Mouse (Mus musculus) spleen, adult 2 months (tissue): ENCODE data around the gene Phlda2. TPM values are rescaled to one million over a fixed set of nuclear protein-coding genes. Genes with fewer than 3 reads are reported as not detected.

Source experiments
- DNase-seq, 2 experiments: peaks; one replicate each; pipeline versions ENCODE4 v3.0.0 to v3.0.0-alpha.2; 2012 to 2021; ENCODE audit warnings: low spot score in 2 of 2, low read depth in 1 of 2
- H3K27ac ChIP-seq: fragments of 200-500 bp; 2 replicates; pipeline ENCODE4 v1.5.1; 2012; ENCODE audit warnings: low read length, inconsistent platforms; ENCODE audit not compliant: insufficient read depth
- H3K27me3 ChIP-seq: fragments of 200-500 bp; 2 replicates; pipeline ENCODE4 v1.6.1; 2012; ENCODE audit warnings: mild to moderate bottlenecking, moderate library complexity, low read length, inconsistent platforms; ENCODE audit not compliant: control insufficient read depth, insufficient read depth
- H3K36me3 ChIP-seq: fragments of 200-500 bp; 2 replicates; pipeline ENCODE4 v1.6.1; 2012; ENCODE audit warnings: mild to moderate bottlenecking, low read length, inconsistent platforms; ENCODE audit not compliant: control insufficient read depth, insufficient read depth
- H3K4me1 ChIP-seq: fragments of 200-500 bp; 2 replicates; pipeline ENCODE4 v1.6.1; 2011; ENCODE audit warnings: inconsistent platforms; ENCODE audit not compliant: control insufficient read depth, insufficient read depth, insufficient read length
- H3K4me3 ChIP-seq: fragments of 200-500 bp; 2 replicates; pipeline ENCODE4 v1.5.1; 2011; ENCODE audit warnings: mild to moderate bottlenecking, inconsistent platforms; ENCODE audit not compliant: insufficient read depth, insufficient read length; ENCODE audit errors: extremely low read depth
- CTCF ChIP-seq: fragments of 200-500 bp; IDR thresholded peaks from 2 replicates; pipeline ENCODE4 v1.5.1; 2011; ENCODE audit warnings: mild to moderate bottlenecking, inconsistent platforms; ENCODE audit not compliant: insufficient read depth, insufficient read length, insufficient replicate concordance; ENCODE audit errors: extremely low read depth
- POLR2A ChIP-seq: fragments of 200-500 bp; IDR thresholded peaks from 2 replicates; pipeline ENCODE4 v1.6.1; 2011; ENCODE audit warnings: low read depth, low read length, inconsistent platforms
- WGBS: fragments of 180-500 bp; shearing (Covaris S2); methylation state at CpG from one replicate; pipeline ENCODE4 v1.1.7; 2018; 5-methylcytosine and 5-hydroxymethylcytosine counted together
- polyA plus RNA-seq: library from polyadenylated mRNA; depleted of rRNA; stranded (reverse); fragments of >200 nt; gene quantifications from 2 replicates; pipeline ENCODE4 v1.2.3, GENCODE M21; 2012

Phlda2 gene
- polyA plus RNA-seq, 1 experiment = 0.37 TPM

DNA sequence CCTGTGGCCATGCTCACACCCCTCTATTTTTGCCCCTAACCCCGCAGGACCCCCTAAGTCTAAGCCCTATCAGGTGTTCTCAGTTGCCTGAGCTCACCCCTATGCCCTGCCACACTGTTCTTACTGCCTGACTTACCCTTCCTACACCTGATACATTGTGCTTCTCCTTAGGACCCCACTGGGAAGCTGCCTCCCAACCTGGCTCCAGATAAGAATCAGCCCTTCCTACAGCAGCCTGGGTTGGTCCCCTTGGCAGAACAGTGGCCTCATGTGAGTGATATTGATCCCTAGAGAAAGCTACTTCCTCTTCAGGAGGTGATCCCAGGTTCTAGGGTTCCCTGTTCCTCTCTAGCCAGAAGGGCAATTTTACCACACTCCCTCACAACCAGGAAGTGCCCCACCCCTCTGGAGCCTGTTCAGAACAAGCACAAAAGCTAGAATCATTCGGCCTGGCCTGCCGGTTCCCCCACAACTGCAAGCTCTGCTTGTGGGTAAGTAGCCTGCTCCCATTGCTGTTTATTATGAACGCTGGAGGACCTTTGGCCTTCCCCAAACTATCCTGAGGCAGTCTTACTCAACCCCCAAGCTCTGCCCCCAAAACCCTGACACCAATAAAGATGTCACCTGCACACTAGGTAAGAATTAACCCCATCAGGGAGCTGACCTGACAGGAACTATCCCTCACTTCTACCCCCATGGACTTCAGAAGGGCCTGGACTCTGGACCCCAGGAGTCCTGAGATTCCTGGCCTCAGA, 29.4 kb downstream of the Phlda2 start, which contains the start of gene Slc22a18:
TSS of gene Slc22a18 (plus strand) at position 390 of the 755 bp plus-strand sequence.
- no peak for TF ChIP-seq CTCF
- TF ChIP-seq POLR2A = no peak
- DNase-seq = no peak
- WGBS = 11% methylated on average over 4 of the region's 4 CpGs
- Histone ChIP-seq H3K4me3 (no peak within 1 kb of the TSS), H3K27me3 (no peaks in the 10 kb centered on the region), H3K4me1 (no peaks in the 10 kb centered on the region; the same call in 1 of the 2 replicates), H3K36me3 (no peaks in the 10 kb centered on the region), H3K27ac (no peak within 1 kb of the TSS)

DNA sequence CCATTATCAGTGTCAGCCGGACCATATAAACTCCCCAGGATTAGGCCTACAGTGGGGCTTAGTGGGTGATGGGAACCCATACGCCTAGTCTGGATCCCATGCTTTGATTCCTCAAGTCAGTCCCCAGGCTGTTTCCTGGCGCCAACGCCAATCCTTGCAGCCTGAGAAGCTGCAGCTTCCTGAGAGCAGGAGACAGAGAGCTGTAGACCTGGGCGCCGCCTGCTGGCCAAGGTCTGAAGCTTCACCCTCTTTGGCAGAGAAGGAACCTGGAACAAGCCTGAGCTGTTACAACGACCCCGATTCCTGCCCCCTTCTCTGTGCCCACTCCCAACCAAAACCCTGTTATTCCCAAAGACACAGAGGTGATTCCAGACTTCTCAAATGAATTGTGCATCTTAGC, 33.0 kb downstream of the Phlda2 start:
- TF ChIP-seq CTCF (peak; percentile 82), POLR2A (no peak)
- peaks cover under 1% of the 10 kb centered on the region; the same call in 1 of the 2 replicates for H3K27me3 ChIP-seq
- DNase-seq = peak in 1 of 2 experiments; percentile 40
- no peak overlapping the region for H3K27ac ChIP-seq
- 15% methylated on average over 8 of the region's 8 CpGs for WGBS
- no peaks in the 10 kb centered on the region; the same call in 1 of the 2 replicates for H3K4me1 ChIP-seq
- H3K4me3 ChIP-seq = no peak overlapping the region
- no peaks in the 10 kb centered on the region for H3K36me3 ChIP-seq

DNA sequence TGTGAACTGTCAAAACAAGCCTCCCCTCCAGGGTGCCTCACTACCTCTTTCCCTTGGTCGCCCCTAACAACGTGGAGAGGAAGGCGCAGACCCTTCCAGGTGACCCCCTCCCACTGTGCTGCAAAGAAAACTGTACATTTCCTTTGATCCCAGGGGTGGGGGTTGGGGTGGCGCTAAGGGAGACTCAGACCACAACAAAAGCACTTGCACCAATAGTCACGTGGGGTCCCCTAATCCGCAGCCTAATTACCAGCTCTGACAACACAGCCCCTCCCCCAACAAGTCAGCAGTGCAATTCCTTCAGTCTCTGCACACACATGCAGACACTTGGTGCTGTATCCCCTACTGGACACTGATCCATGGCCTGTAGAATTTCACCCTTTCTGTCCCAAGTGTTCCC, 35.2 kb downstream of the Phlda2 start:
- no peak overlapping the region for H3K27ac ChIP-seq
- peaks cover 2% of the 10 kb centered on the region; the same call in 1 of the 2 replicates for H3K27me3 ChIP-seq
- H3K4me3 ChIP-seq = no peak overlapping the region
- no peaks in the 10 kb centered on the region for H3K4me1 ChIP-seq
- DNase-seq = no peak
- WGBS = 47% methylated on average over 6 of the region's 6 CpGs
- H3K36me3 ChIP-seq = no peaks in the 10 kb centered on the region
- no peak for TF ChIP-seq CTCF
- TF ChIP-seq POLR2A = no peak

DNA sequence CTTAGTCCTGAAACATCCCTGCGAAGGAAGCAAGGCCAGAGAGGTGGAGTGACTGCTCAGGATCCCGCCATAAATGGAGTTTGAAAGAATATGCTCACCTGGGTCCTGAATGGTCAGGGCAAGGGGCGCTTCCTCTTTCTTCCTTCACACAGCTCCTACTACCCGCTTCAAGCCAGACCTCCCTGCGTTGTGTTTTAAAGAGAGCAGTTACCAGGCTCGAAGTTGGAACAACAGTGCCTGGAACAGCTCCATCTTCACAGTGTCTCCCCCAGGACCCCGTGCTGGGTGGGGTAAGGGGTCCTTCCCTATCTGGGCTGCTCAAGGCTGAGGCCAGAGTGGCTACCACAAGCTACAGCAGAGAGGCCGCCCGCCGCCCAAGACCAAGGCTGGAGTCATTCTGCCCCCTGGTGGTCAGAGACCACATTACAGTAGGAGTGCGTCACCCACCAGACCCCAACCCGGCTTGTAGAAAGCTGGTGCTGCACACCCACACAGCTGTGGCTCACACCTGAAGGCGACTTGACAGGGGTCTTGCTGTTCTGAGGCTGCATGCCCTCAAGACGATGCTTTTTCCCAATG, 36.8 kb downstream of the Phlda2 start:
- H3K36me3 ChIP-seq = no peaks in the 10 kb centered on the region
- H3K27me3 ChIP-seq = peaks cover 4% of the 10 kb centered on the region; the same call in 1 of the 2 replicates
- TF ChIP-seq CTCF (peak; percentile 78), POLR2A (no peak)
- no peaks in the 10 kb centered on the region; the same call in 1 of the 2 replicates for H3K4me1 ChIP-seq
- peak; percentile 18 to 60 for DNase-seq
- no peak overlapping the region for H3K27ac ChIP-seq
- no peak overlapping the region for H3K4me3 ChIP-seq
- WGBS = 15% methylated on average over 14 of the region's 14 CpGs

DNA sequence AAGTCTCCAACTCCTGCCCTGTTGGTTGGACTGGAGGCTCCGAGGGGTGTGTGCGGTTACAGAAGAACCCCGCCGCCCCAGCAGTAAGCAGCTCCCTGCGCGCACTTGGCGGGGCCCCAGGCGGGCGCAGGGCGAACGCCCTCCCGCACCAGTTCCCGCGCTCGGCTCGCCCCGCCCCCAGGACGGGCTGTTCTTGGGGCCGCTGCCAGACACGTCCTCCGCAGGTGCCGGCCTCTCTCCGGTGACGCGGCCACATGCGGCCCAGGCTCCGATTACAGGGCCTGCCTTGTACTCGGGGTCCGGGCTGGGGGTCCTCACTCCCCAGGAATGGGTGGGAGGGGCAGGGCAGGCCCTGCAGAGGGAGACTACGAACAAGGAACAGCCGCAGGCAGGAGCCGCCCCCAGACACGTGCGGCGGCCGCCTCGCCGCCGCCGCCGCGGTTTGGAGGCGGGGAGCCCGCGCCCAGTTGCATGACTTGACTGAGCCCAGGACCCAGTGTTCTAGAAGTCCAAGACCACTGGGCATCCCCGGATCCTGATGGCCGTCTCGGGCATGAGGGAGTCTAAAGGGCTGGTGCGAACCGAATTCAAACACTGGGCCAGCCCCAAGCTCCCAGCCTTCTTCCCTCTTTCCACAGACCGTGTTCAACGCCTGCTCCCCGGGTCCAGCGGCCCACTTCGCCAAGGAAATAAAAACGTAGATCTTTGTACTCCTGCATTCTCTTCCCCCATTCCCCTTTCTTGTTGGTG, 38.0 kb downstream of the Phlda2 start:
- Histone ChIP-seq H3K36me3 (no peaks in the 10 kb centered on the region), H3K4me1 (peaks cover 8% of the 10 kb centered on the region; the same call in 1 of the 2 replicates), H3K4me3 (no peak overlapping the region), H3K27ac (no peak overlapping the region), H3K27me3 (peaks cover 9% of the 10 kb centered on the region)
- WGBS = 29% methylated on average over 56 of the region's 56 CpGs
- no peak for TF ChIP-seq CTCF
- TF ChIP-seq POLR2A = no peak
- no peak for DNase-seq

DNA sequence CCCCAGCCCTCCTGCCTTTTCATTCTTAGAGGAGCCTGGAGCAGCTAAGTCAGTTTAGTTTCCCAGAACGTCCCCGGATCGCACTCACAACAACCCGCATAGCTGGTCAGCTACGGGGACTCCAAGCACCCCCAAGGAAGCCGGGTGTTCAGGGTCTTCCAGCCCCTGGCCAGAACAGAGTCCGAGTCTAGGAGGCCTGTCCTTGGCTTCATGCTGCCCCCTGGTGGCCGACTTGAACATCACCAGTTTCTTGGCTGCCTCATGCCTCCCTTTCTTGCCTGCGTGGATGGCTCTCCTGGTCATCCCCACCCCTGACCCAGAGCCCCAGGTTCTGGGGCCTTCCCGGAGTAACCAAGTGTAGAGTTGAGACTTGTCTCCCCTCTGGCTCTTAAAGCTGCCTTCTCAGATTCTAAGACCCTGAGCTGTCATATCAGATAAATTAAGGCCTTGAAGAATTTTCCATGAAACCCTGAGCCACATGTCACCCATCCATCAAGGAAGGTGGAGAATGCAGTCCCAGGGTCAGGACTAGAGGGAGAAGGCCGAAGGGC, 39.0 kb downstream of the Phlda2 start:
- H3K27ac ChIP-seq = no peak overlapping the region
- peaks cover 11% of the 10 kb centered on the region; the same call in 1 of the 2 replicates for H3K4me1 ChIP-seq
- 22% methylated on average over 11 of the region's 11 CpGs for WGBS
- peak in 1 of 2 experiments; percentile 60 for DNase-seq
- no peaks in the 10 kb centered on the region for H3K36me3 ChIP-seq
- TF ChIP-seq POLR2A (no peak), CTCF (peak; percentile 86)
- H3K27me3 ChIP-seq = peaks cover 17% of the 10 kb centered on the region
- no peak overlapping the region for H3K4me3 ChIP-seq
